Mouse (Mus musculus) MEL (cell line): ENCODE measurements around the gene Ifi213.

Experiments
- MXI1 ChIP-seq: IDR thresholded peaks from 2 replicates; pipeline ENCODE4 v1.6.1; 2011; ENCODE audit warnings: mild to moderate bottlenecking, low read depth, low read length, improper control_type of control experiment
- NELFE ChIP-seq: IDR thresholded peaks from 2 replicates; pipeline ENCODE4 v1.6.1; 2011; ENCODE audit warnings: low read depth, low read length, improper control_type of control experiment
- TAL1 ChIP-seq: IDR thresholded peaks from 2 replicates; pipeline ENCODE4 v1.6.1; 2012; ENCODE audit warnings: mild to moderate bottlenecking, inconsistent platforms, low read length, moderate library complexity, mixed read lengths

DNA sequence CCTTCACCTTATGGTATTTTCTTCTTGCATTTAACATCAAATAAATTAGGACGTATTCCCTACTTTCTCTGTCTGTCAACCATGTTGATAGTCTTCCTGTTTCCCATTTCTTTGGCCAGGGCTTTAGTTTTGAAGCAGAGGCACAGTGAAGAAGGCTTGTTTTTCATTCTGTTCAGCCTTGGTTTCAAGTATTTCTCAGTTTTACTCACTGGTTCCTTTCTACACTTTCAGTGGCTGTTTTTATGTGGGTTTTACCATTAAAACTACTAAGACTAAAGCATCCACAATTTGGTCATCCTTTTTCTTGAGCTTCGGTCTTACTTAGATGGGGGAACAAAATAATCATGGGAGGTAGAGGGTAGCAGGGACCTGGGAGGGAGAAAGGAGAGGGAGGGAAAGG lies 25.0 kb upstream of the Ifi213 start:
- TF ChIP-seq MXI1 (no peak), TAL1 (no peak), NELFE (no peak)
